Mouse (Mus musculus) ES-E14 (cell line): ENCODE measurements around the gene Kirrel3.

Experiments
- HCFC1 ChIP-seq: IDR thresholded peaks from 2 replicates; pipeline ENCODE4 v1.6.1; 2012; ENCODE audit warnings: low read length, inconsistent platforms, borderline replicate concordance; ENCODE audit not compliant: insufficient read depth
- ZNF384 ChIP-seq: IDR thresholded peaks from 2 replicates; pipeline ENCODE4 v1.6.1; 2012; ENCODE audit warnings: low read depth, low read length, inconsistent platforms

GRCm38 (mm10) chr9:34846440-34846839, 360.7 kb downstream of the Kirrel3 start:
- TF ChIP-seq ZNF384: no peak
- TF ChIP-seq HCFC1: no peak
